7 mouse cellular contexts compared by ENCODE assay signal in genomic region chr2:168588591-168589367, GRCm38 (mm10). TPM values are rescaled to one million over a fixed set of nuclear protein-coding genes. Genes with fewer than 3 reads are reported as not detected.
DNase-seq lines count a peak whose midpoint lies in the region; ATAC-seq lines count a peak whose summit lies in the region.

No protein-coding gene starts in this region.

- H3K9ac ChIP-seq in forebrain, embryonic 15.5 days (replicated peaks), result no peak overlapping the region
- no peak overlapping the region for H3K9ac ChIP-seq in limb, embryonic 15.5 days

- H3K36me3 ChIP-seq in forebrain, embryonic 15.5 days, result no peaks in the 10 kb centered on the region
- no peaks in the 10 kb centered on the region for H3K36me3 ChIP-seq in limb, embryonic 15.5 days

- H3K9me3 ChIP-seq in forebrain, embryonic 15.5 days, result no peaks in the 10 kb centered on the region
- H3K9me3 ChIP-seq in limb, embryonic 15.5 days, result no peaks in the 10 kb centered on the region

- WGBS in forebrain, embryonic 15.5 days, result 20% methylated on average over 11 of the region's 11 CpGs
- WGBS in limb, embryonic 15.5 days, result 18% methylated on average over 11 of the region's 11 CpGs

- DNase-seq in layer of hippocampus, adult 11-12 months (ENCODE audit: low spot score), result peak; percentile 28
- DNase-seq in layer of hippocampus, adult 9-10 months (ENCODE audit: low spot score), result no peak
- peak; percentile 37 for DNase-seq in T-cell, adult 2 months (ENCODE audit: low spot score)
- no peak for DNase-seq in ovary, postnatal 36 days (ENCODE audit: low spot score)

- H3K27ac ChIP-seq in forebrain, embryonic 15.5 days (replicated peaks), result peak overlapping the region; percentile 38
- no peak overlapping the region for H3K27ac ChIP-seq in limb, embryonic 15.5 days

- H3K27me3 ChIP-seq in forebrain, embryonic 15.5 days, result peaks cover 20% of the 10 kb centered on the region; the same call in 1 of the 2 replicates
- H3K27me3 ChIP-seq in limb, embryonic 15.5 days, result peaks cover 37% of the 10 kb centered on the region

- peak overlapping the region; percentile 66 for H3K4me2 ChIP-seq in forebrain, embryonic 15.5 days (replicated peaks)
- 0 out of 2 replicates have a peak overlapping the region, but pooled peaks have one; percentile 72 for H3K4me2 ChIP-seq in limb, embryonic 15.5 days

- no peak overlapping the region for H3K4me3 ChIP-seq in forebrain, embryonic 15.5 days
- peak overlapping the region; percentile 38 for H3K4me3 ChIP-seq in limb, embryonic 15.5 days

- peak; percentile 71 for ATAC-seq in forebrain, embryonic 15.5 days (replicated peaks)
- ATAC-seq in limb, embryonic 15.5 days (ENCODE audit: insufficient number of reproducible peaks, low FRiP score, low TSS enrichment, low read depth), result no peak
- no peak for ATAC-seq in activated CD4-positive, CD25-positive, alpha-beta regulatory T cell, adult 4 months

- H3K4me1 ChIP-seq in forebrain, embryonic 15.5 days, result peaks cover 42% of the 10 kb centered on the region
- H3K4me1 ChIP-seq in limb, embryonic 15.5 days, result peaks cover 48% of the 10 kb centered on the region

RNA-seq across cellular contexts. Expression of gene Nfatc2, which starts 12.7 kb away (rescaled TPM):
- 1.9 TPM in 2 replicates for polyA plus RNA-seq in forebrain, embryonic 15.5 days (2015; fragmentation: Nextera tagmentation; extraction: Ambion mirVana)
- polyA plus RNA-seq in limb, embryonic 15.5 days (2015; fragmentation: Nextera tagmentation; extraction: Ambion mirVana), result 6.2 and 8.9 TPM in 2 replicates
- 10 to 100 TPM; 22.1 to 22.9 TPM for polyA plus RNA-seq in activated CD4-positive, CD25-positive, alpha-beta regulatory T cell, adult 4 months (2017; shearing (Covaris generic))

Comparison
In these comparisons a context has a peak if more than half of its experiments do, and no peak if none do; other contexts are left out.
1. DNase-seq: peak in layer of hippocampus, adult 11-12 months (single experiment) and T-cell, adult 2 months (single experiment); none in layer of hippocampus, adult 9-10 months (single experiment) and ovary, postnatal 36 days (single experiment).